Mouse (Mus musculus) heart, postnatal 10 days (tissue): ENCODE measurements around the gene Irf9. TPM values are rescaled to one million over a fixed set of nuclear protein-coding genes. Genes with fewer than 3 reads are reported as not detected.

Experiments
- DNase-seq, 2 experiments: peaks; one replicate each; pipeline ENCODE4 v3.0.0; 2021
- intact Hi-C: fragments of 180-260 bp; cut with DNase I; formaldehyde crosslinking; loops from one replicate; pipeline ENCODE4 v1.15.1; 2025
- total RNA-seq, 2 experiments: library from RNA; stranded (reverse); gene quantifications; 2 replicates each; pipeline ENCODE4 v1.2.3; 2021

Irf9 gene
- total RNA-seq, 2 experiments from 2014 or later = 9.2 to 11.3 TPM

DNA sequence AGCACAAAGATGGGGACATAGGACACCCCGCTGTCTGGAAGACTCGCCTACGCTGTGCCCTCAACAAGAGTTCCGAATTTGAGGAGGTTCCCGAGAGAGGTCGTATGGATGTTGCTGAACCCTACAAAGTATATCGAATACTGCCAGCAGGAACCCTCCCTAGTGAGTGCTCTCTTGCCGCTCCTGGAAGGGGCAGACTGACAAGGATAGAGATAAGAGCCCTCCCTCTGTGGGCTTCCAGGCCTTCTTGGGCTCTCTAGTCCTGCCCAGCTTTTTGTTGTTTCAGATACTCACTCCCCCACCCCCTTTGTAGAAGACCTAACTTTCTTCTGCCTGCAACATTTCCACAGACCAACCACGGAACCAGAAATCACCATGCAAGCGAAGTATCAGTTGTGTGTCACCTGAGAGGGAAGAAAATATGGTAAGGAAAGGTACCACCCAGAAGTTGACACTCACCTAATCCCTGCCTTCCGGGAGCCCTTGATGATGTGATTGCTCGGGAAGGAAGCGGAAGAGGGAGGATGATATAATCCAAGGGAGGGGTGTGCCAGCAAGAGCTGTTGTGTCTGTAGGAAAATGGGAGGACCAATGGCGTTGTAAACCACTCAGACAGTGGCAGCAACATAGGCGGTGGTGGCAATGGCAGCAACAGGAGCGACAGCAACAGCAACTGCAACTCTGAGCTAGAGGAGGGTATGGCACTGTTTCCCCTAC is 2.5 kb downstream of the Irf9 start:
- DNase-seq = no peak
- intact Hi-C loops = no loop called here

DNA sequence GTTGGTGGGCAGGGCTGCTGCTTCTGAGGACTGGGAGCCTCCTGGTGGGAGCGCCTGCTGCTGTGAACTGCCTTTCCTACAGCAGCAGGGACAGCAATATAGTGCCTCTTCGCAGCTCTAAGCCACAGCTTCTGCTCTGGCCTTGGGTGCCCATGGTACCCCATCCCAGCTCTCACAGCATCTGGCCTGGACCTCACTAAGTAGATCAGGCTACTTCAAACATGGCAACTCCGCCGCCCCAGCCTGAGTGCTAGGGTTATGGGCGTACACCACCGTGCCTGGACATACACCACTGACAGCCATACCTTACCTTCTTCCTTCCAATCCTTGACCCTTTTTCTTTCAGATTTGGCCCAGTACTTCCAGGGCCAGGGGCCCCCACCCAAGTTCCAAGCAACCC is 5.0 kb downstream of the Irf9 start:
- intact Hi-C loops = no loop called here
- DNase-seq = no peak

DNA sequence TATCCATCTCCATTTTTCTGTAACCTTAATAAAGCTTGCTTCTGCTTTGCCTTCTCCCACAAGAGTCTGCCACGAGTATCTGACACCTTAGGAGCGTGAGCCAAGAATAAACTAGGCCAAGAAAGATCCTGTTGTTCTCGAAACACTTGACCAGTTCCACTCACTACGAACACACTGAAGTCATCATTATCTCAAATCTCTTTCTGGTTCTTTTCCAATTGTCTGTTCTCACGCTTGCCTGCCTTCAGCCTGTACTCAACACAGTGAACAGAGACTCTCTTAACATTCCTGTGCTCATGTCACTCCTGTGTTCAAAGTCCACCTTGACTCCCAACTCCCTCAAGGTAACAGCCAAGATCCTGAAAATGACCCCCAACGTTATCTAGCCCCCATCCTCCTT is 10.0 kb downstream of the Irf9 start:
- intact Hi-C loops = no loop called here
- no peak for DNase-seq

DNA sequence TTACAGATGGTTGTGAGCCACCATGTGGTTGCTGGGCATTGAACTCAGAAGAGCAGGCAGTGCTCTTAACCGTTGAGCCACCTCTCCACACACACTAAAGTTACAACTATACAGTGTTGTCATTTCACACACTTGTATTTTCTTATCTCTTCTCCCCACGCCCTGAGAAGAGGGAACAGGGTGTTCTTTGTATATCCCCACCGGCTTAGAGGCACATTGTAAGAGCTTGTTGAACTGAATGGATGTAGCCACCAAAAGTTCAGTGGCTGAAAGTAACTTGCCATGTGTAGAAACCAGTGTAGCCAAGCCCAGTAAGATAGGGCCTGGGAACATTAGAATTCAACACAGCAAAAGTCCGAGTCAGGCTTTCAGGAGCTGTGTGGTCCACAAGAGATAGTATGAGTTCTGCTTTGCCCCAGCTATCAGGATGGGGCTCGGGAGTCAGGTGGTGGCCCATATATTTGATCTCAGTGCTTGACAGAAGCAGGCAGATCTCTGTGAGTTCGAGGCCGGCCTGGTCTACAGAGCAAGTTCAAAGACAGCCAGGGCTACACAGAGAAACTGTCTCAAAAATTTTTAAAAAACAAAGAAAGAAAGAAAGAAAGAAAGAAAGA is 11.3 kb downstream of the Irf9 start:
- intact Hi-C loops = no loop called here
- no peak for DNase-seq

DNA sequence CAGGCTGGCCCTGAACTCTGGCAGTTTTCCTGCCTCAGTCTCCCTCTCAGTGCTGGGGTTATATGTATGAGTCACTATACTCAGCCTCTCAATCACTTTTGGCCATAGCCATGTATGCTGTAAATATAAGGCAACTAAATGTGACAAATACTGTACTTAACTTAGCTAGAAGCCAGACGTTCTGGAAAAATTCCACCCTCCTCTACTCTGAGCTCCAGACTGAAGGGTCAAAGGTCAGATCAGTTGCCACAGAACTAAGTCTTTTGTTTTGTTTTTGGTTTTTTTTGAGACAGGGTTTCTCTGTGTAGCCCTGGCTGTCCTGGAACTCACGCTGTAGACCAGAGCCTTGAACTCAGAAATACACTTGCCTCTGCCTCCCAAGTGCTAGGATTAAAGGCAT is 12.5 kb downstream of the Irf9 start:
- no peak for DNase-seq
- intact Hi-C loops = no loop called here

DNA sequence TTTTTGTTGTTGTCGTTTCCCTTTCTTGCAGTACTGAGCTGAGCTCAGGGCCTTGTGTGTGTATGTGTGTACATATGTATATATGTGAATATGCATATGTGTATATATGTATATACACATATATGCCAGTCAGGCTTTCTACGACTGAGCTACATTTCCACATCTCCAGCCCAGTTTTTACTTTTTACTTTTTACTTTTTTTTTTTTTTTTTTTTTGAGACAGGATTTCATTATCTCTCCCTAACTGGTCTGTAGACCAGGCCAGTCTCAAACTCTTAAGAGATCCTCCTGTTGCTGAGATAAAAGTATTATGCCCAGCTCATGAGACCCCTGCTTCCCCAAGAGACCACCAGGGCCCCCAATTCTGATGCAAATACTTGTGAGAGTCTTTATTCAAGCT is 13.5 kb downstream of the Irf9 start:
- intact Hi-C loops = no loop called here
- no peak for DNase-seq

DNA sequence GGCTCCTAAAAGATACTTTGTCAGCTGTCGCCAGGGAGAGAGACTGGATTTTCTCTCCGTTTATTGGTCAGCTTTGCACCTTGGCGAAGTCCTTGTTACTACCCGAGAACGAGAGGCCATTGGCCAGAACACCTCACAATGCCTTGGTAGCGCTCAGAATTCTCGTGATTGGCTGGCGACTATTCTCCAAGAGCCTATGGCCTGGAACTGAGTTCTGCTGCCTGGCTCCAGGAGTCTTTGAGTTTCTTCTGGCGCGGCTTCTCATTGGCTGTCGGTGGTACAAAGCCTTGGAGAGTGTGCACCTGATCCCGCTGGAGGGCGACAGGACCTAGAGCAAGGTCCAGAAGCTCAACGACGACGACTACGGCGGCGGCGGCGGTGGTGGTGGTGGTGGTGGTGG is 14.5 kb downstream of the Irf9 start, which contains the start of gene Rec8:
TSS of gene Rec8 (plus strand) at position 216 of the 400 bp plus-strand sequence.
- intact Hi-C loops = no loop called here
- peak; percentile 19 to 40 for DNase-seq

DNA sequence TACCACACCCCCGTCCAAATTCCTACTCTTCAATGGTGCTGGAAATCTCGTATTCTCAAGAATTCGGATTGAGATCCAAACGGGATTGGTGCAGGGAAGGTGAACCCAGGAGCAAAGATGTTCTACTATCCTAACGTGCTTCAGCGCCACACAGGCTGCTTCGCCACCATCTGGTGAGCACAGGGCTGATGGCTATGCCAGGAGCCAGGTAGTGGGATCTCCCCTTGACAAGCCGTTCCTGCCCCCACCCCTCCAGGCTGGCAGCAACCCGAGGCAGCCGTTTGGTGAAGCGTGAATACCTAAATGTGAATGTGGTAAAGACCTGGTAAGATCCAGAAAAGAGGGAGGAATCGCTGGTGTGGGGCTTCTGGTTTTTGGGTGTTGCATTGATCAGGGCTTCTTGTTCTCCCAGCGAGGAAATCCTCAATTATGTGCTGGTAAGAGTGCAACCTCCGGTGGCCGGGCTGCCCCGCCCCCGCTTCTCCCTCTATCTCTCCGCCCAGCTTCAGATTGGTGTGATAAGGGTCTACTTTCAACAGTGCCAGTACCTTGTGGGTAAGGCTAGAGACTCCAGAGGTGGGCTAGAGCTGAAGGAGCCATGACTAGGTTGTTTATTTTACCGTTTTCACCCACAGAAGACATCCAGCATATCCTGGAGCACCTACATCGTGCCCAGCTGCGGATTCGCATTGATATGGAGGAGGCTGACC is 15.3 kb downstream of the Irf9 start:
- DNase-seq = no peak
- intact Hi-C loops = no loop called here

DNA sequence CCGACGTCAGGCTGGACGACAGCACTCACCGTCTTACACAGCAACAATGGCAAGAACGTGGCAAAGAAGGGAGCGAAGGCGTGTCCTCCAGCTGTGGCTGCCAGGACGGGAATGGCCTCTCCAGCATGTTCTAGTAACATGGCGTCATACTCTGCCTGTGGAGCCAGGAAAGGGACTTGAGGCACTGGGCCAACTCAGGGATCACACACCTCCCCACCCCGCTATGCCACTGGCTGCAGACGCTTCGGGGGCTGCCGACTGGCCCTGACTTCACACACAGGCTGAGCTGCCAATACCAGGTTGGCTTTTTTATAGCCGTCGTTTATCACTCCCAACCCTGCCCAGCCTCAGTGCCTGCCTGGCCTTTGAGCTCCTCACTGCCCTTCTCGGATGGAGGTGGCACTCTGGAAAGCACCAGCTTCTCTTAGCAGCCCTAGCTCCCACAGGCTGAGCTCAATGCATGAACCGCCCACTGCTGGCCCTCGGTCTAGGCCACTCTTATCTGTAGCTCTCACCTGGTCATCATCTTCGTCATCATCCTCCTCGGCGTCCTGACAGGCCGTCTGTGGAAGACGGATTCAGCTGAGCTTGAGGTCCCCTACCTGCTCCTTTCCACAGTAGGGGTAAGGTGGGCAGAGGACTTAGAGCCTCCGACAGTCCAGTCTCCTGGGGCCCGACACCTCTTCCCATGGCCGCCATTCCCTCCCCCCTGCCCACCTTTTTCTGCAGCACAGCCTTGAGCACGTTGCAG is 24.9 kb downstream of the Irf9 start:
- DNase-seq = peak; percentile 22 to 28
- intact Hi-C loops = loop anchor here (2.0 to 5.0 kb wide), 2 partner anchors 115 to 129 kb away; partner anchors contain the start of gene Cideb

DNA sequence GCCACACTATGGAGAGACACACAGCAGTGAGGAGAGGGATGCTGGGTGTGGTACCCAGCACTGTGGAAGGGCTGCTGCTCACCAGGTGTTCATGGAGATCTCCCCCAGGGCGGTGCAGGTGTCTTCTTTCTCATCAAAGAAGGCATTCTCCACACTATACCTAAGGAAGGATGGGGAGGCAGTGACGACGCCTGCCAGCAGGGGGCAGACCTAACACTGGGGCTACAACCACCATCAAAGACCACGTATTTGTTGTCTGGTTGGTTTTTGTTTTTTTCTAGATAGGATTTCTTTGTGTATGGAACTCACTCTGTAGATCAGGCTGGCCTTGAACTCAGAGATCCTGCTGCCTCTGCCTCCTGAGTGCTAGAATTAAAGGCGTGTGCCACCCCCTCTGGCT is 25.9 kb downstream of the Irf9 start:
- intact Hi-C loops = loop anchor here (2.0 to 5.0 kb wide), 2 partner anchors 113 to 128 kb away; partner anchors contain the start of gene Cideb
- DNase-seq = peak; percentile 35 to 69

DNA sequence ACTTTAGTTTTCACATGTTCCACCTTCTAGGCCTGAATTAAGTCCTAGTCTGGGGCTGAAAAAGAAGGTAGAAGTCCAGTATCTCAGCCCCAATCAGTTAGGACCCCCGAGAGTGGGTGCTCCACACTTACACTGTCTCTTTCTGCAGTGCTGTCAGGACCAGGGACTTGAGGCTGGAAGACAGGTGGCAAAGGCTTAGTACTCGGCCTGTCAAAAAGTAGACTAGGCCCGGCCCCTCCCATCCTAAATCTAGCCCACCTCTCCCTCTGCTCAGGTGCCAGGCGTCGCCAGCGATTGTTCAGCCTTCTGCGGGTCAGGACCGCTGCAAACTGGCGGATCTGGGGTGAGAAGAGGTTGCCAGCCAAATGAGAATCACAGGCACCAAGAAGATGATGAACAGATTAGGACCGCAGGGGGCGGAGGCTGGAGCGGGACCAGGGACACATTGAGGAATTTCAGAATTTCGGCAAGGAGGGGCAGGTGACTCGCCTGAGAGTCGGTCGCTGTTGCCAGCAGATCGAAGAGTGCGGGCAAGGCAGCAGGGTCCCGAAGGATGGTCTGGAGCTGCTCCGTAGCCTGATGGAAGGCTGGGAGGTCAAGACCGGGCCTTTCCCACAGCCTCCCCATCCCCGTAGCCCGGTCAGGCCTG is 31.6 kb downstream of the Irf9 start:
- no peak for DNase-seq
- intact Hi-C loops = no loop called here

DNA sequence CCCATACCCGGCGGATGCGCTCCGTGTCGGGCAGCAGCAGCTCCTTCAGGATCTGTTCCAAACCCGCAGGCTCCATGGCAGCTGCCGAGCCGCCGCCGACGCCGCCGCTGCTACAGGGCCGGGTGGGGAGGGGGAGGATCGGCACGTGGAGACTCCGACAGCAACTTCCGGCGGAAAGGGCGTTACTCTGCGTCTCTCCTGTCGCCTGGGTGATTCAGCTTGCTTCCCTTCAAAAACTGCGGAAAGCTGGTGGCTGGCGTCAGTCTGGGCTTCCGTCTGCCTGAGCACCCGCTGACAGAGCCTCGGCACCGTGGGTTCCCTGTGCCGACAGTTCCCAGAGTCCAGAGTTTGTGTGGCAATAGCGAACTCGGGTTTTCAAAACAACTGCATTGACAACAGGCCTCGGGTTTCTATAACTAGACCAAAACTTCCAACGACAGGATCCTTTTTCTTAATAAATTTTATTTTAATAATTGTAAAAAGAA is 32.2 kb downstream of the Irf9 start, which contains the start of gene Ipo4:
TSS of gene Ipo4 (minus strand) at position 435 of the 485 bp plus-strand sequence.
- peak; percentile 91 to 94 for DNase-seq
- intact Hi-C loops = no loop called here

DNA sequence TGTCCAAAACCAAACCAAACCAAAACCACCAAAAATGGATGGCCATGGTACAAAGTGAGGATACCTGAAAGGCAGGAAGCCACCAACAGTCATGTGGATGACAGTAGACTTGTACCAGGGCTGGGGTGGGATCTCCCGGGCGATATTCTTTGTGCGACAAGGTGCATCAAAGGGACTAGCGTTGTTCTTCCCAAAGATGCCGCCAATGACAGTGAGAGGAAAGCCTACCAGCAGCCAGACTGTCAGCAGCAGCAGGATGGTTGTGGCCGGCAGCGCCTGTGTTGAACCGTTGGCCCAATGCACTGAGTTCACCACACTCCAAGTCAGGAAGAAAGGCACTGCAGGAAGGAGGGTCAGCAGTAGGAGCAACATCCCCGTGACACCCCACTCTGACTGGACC is 34.4 kb downstream of the Irf9 start, which contains the start of gene Gm49378:
TSS of gene Gm49378 (minus strand) at position 101 of the 400 bp plus-strand sequence.
- intact Hi-C loops = no loop called here
- no peak for DNase-seq

DNA sequence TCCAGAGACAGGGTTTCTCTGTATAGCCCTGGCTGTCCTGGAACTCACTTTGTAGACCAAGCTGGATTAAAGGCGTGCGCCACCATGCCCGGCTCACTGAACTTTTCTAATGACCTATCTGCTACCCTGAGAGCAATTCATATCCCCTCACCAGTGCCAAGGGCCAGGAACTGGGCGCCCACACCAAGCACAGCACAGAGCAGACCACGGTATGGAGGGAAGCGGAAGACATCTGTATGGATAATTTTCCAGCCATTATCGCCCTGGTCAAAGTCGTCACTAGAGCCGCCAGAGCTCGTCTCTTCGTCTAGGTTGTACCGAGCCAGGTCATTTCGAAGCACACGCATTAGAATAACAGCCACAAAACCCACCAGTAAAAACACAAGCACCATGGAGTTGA is 37.4 kb downstream of the Irf9 start:
- DNase-seq = no peak
- intact Hi-C loops = no loop called here

DNA sequence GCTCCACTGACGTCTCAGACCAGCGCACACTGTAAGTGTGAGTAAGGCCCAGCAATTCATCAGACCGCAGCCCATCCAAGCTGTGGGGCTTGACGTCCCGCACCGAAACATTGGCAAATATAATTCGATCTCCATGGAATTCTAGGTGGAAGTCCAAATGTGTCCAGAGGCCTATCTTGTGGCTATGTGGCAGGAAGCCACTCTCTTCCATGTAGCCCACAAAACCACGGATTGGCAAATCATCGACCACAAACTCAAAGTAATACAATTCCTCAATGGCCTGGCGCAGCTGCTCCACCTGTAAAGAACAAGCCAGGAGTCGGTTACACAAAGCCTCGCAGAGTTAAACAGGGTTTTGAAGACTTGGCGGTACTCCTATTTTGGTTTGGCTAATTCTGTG is 37.9 kb downstream of the Irf9 start:
- DNase-seq = no peak
- intact Hi-C loops = no loop called here

DNA sequence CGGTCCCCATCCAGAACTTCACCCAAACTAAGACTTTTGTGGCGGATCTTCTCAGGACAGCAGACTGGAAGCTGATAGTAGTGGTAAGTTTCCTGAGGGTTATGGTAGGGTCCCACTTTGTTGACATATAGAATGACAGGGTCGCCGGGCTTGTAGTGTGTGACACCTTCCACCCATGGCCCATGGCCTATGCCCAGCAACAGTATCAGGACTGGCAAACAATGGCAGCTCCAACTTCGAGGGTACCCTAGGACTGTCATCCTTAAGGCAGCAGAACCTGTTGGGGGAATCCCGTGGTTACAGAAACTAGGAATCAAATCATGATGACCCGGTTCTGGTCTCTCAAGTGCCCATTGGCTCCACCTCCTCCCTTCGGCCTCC is 39.3 kb downstream of the Irf9 start:
- intact Hi-C loops = no loop called here
- no peak for DNase-seq

DNA sequence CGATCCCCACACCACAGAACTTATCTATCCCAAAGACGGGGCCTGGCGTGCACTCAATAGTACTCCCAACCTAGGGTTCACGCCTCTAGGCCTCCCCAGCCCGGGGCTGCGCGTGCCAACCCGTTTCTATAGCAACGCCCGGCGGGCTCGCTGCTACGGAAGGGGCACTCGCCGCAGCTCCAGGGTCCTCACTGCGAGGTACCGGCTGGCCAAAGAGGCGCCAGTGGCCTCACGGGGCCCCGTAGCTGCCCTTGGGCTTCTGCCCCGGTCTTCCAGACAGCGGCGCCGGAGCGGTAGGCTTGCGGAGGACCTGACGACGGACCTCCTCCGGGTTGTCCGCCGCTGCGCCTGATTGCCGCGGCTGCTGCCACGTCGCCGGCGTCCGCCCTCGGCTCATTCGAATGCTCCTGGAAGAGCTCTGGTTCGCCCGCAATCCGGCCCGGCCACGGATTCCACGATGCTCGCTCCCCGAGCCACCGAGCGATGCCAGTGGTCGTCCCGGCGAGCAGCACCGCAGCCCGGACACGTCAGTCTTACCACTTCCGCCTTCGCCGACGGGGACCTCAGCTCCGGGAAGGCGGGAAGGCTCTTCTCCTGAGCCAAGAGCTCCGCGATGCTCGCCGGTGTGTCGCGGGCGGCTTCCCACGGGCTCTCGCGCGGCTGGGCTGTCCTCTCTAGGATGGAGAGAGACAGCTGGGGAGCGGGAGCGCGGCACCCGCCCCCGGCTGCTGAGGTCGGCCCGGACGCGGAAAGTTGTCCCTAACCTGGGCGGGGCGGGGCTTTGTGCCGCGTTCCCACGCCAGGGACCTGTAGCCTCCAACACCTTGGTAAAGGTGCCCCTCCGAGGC is 39.9 kb downstream of the Irf9 start, which contains the start of gene Tm9sf1:
TSS of gene Tm9sf1 (minus strand) at position 747 of the 848 bp plus-strand sequence.
- DNase-seq = peak; percentile 92 to 95
- intact Hi-C loops = no loop called here

DNA sequence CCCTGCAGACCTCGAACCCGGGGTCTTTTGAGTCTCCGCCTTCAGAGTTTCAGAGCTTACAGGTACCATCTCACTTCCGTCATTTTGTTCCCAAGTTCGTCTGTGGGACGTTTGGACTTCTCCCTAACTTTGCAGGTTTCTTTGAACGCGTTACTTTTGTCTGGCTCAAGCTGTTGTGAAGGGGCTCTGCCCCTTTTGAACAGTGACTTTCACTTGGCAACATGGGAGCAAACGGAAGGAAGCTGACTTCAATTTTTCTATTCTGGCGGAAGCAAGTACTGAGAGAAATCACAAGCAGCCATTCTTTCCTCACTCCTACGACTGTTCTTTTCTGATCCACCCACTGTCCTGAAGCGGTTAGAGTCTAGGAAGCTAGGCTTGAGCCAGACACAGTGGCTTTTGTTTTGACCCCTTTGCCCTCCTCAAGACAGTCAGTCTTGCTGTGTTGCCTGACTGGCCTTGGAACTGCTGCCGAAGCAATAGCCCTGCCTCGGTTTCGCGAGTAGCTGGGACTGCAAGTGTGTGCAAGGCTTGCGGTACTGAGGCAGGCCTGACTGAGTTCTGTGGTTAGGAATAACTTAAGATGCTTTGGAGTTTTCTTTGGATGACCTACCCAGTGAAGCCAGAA is 41.0 kb downstream of the Irf9 start:
- intact Hi-C loops = loop anchor here (2.0 kb wide), 1 partner anchor 16 kb away; the partner anchor contains the start of gene Mdp1
- DNase-seq = peak; percentile 38 to 56

DNA sequence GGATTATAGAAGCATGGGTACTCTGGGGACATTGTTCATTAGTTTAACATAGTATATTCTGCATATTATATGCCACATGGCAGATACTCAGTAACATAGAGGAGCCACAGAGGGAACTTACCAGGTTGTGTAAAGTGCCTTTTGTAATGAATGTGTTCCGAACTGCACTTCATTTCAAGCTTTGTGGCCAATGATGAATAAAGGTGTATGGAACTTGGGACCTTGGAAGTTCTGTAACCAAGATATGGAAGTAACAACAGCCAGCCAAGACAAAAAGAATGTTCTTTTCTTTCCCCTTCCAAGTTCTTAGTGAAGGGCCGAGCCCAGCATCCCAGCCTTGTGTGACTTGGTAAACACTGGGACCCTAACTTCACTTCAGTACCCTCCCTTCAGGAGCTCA is 46.5 kb downstream of the Irf9 start, which contains the start of gene Tssk4:
TSS of gene Tssk4 (plus strand) at position 301 of the 400 bp plus-strand sequence.
- no peak for DNase-seq
- intact Hi-C loops = no loop called here
